Mouse (Mus musculus) heart, adult 2 months (tissue): ENCODE results near the gene Zc3h7a.

Source experiments
- CTCF ChIP-seq: fragments of 200-600 bp; IDR thresholded peaks from 2 replicates; pipeline ENCODE4 v1.8.1; 2022; ENCODE audit warnings: antibody characterized with exemption, mild to moderate bottlenecking, moderate library complexity
- EP300 ChIP-seq: fragments of 200-500 bp; IDR thresholded peaks from 2 replicates; pipeline ENCODE4 v1.6.1; 2011; ENCODE audit warnings: low read depth, low read length, control low read depth; ENCODE audit not compliant: insufficient read depth
- POLR2A ChIP-seq: fragments of 200-500 bp; IDR thresholded peaks from 2 replicates; pipeline ENCODE4 v1.6.1; 2011; ENCODE audit warnings: mild to moderate bottlenecking, low read depth, low read length, control low read depth; ENCODE audit not compliant: insufficient read depth

DNA sequence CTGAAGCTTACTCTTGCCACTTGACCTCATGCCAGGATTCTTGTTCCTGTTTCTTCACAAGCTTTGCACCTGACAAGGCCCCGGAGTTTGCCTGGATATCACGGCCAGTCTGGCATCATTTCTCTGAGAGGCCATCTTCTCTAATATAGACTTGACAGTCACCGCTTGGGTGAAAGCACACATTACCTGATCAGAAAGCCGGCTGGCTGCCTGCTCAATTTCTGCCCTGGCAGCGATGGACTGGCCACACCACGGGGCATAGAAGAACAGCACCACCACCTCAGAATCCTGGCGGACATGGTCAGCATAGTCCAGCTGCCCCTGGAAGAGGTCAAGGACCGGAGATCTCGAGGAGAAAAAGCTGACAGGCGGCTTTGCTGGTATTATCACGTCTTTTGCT lies 47.9 kb downstream of the Zc3h7a start:
- TF ChIP-seq EP300 (no peak), POLR2A (no peak), CTCF (no peak)
